Mouse (Mus musculus) myocyte (in vitro differentiated cells): ENCODE results near the gene Tbc1d32. TPM values are rescaled to one million over a fixed set of nuclear protein-coding genes. Genes with fewer than 3 reads are reported as not detected.

Experiments
- H3K27me3 ChIP-seq: one replicate; pipeline ENCODE4 v1.6.1; 2011; ENCODE audit not compliant: control insufficient read depth, insufficient read depth, insufficient read length
- H3K36me3 ChIP-seq: one replicate; pipeline ENCODE4 v1.6.1; 2011; ENCODE audit not compliant: control insufficient read depth, insufficient read depth
- H3K4me2 ChIP-seq: one replicate; pipeline ENCODE4 v1.6.1; 2011; ENCODE audit warnings: low read depth, control low read depth
- H3K4me3 ChIP-seq: one replicate; pipeline ENCODE4 v1.5.1; 2011; ENCODE audit warnings: mild to moderate bottlenecking, control low read depth, moderate library complexity
- H3K79me2 ChIP-seq: one replicate; pipeline ENCODE4 v1.6.1; 2011; ENCODE audit not compliant: control insufficient read depth, insufficient read depth
- H3ac ChIP-seq: one replicate; pipeline ENCODE4 v1.6.1; 2011; ENCODE audit not compliant: control insufficient read depth, insufficient read length
- CEBPB ChIP-seq: IDR thresholded peaks from 2 replicates; pipeline ENCODE4 v1.6.1; 2011; ENCODE audit warnings: mild to moderate bottlenecking, moderate library complexity; ENCODE audit not compliant: poor library complexity, insufficient read depth, severe bottlenecking
- E2F4 ChIP-seq: IDR thresholded peaks from one replicate; pipeline ENCODE4 v1.6.1; 2011; ENCODE audit warnings: mild to moderate bottlenecking, control low read depth, moderate library complexity; ENCODE audit not compliant: insufficient read depth
- MAX ChIP-seq: IDR thresholded peaks from one replicate; pipeline ENCODE4 v1.6.1; 2011; ENCODE audit warnings: low read depth, mild to moderate bottlenecking, control low read depth
- MYOD1 ChIP-seq, 3 experiments: IDR thresholded peaks; one replicate each; pipeline ENCODE4 v1.6.1; 2011; ENCODE audit warnings: control low read depth in 2 of 3, low read depth in 2 of 3, mild to moderate bottlenecking in 2 of 3, moderate library complexity in 1 of 3; ENCODE audit not compliant: insufficient read length in 2 of 3, control insufficient read depth in 1 of 3
- MYOG ChIP-seq, 3 experiments: IDR thresholded peaks; one replicate each; pipeline ENCODE4 v1.6.1; 2011; ENCODE audit warnings: control low read depth in 2 of 3, low read depth in 2 of 3, mild to moderate bottlenecking in 2 of 3; ENCODE audit not compliant: insufficient read length in 2 of 3, control insufficient read depth in 1 of 3, insufficient read depth in 1 of 3
- POLR2A ChIP-seq: IDR thresholded peaks from one replicate; pipeline ENCODE4 v1.6.1; 2011; ENCODE audit warnings: low read depth, mild to moderate bottlenecking, control low read depth, moderate library complexity; ENCODE audit not compliant: insufficient read length
- POLR2AphosphoS2 ChIP-seq: IDR thresholded peaks from one replicate; pipeline ENCODE4 v1.6.1; 2011; ENCODE audit warnings: low read depth, control low read depth; ENCODE audit not compliant: insufficient read length
- REST ChIP-seq: IDR thresholded peaks from one replicate; pipeline ENCODE4 v1.6.1; 2011; ENCODE audit warnings: mild to moderate bottlenecking, control low read depth, moderate library complexity; ENCODE audit not compliant: insufficient read depth, insufficient read length
- SRF ChIP-seq: IDR thresholded peaks from one replicate; pipeline ENCODE4 v1.6.1; 2011; ENCODE audit warnings: low read depth; ENCODE audit not compliant: control insufficient read depth, insufficient read length
- TCF12 ChIP-seq: IDR thresholded peaks from one replicate; pipeline ENCODE4 v1.6.1; 2011; ENCODE audit warnings: mild to moderate bottlenecking, control low read depth; ENCODE audit not compliant: poor library complexity, insufficient read depth, severe bottlenecking
- TCF3 ChIP-seq: IDR thresholded peaks from one replicate; pipeline ENCODE4 v1.6.1; 2011; ENCODE audit warnings: low read depth, control low read depth; ENCODE audit not compliant: insufficient read length
- USF1 ChIP-seq: IDR thresholded peaks from one replicate; pipeline ENCODE4 v1.6.1; 2011; ENCODE audit warnings: low read depth, mild to moderate bottlenecking, control low read depth, moderate library complexity
- polyA plus RNA-seq: library from polyadenylated mRNA; unstranded; fragments of >200 nt; fragmentation: generic; extraction: Trizol; gene quantifications from one replicate; pipeline ENCODE4 v1.2.1, GENCODE M21; 2012; ENCODE audit warnings: missing spikeins

The Tbc1d32 gene
- polyA plus RNA-seq, 1 experiment = 1.0 TPM

DNA sequence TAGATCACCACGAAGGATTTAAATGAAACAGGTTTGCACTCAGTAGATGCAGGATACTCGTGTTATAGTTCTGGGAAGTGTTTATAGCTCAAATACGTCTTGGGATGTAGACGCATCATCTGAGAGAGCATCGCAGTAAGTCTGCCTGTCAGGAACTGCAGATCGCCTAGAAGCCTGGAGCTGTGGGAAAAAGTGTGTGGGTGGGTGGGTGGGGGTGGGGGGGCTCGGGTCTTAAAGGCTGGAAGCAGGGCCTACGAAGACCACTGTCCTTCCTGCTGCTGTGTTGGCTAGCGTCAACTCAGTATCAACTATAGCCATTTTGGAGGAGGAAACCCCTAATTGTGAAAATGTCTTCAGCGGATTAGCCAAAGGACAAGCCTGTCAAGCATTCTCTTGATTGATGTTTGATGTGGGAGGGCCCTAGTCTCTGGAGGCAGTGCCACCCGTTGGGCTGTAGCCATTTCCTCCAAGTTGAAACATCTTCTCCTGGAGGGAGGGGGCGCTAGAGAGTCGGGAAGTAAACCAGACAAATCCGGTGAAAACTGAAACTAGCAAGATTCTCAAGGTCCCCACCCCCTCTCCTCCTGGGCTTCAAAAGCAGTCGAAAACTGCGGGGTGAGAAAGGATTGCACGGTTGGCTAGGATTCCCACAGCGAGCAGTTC lies 122.0 kb downstream of the Tbc1d32 start, which contains the start of gene Msl3l2:
Msl3l2 (plus strand) TSS at position 585 of the 663 bp plus-strand sequence.
- Histone ChIP-seq H3K27me3 (no peaks in the 10 kb centered on the region), H3K79me2 (no peaks in the 10 kb centered on the region), H3K4me3 (no peak within 1 kb of the TSS), H3K36me3 (no peaks in the 10 kb centered on the region), H3ac (no peak within 1 kb of the TSS), H3K4me2 (no peak within 1 kb of the TSS)
- TF ChIP-seq MYOD1 (IDR thresholded peaks at IDR 0.05; ENCODE audit: control insufficient read depth in 1 of 3, insufficient read length in 2 of 3, low read depth in 2 of 3) (no peak), CEBPB (no peak), USF1 (no peak), MAX (no peak), SRF (no peak), TCF3 (no peak)

- TF ChIP-seq CEBPB (no peak), SRF (no peak), E2F4 (no peak), REST (no peak), POLR2AphosphoS2 (no peak), POLR2A (no peak), TCF3 (no peak), TCF12 (no peak), USF1 (no peak), MYOD1 (IDR thresholded peaks at IDR 0.05; ENCODE audit: control insufficient read depth in 1 of 3, insufficient read length in 2 of 3, low read depth in 2 of 3) (no peak), MAX (no peak), MYOG (IDR thresholded peaks at IDR 0.05; ENCODE audit: control insufficient read depth in 1 of 3, insufficient read depth in 1 of 3, insufficient read length in 2 of 3, low read depth in 2 of 3) (no peak)
- no peaks in the 10 kb centered on the region for H3K36me3 ChIP-seq
- no peak overlapping the region for H3ac ChIP-seq
- H3K4me2 ChIP-seq = no peak overlapping the region
- H3K4me3 ChIP-seq = no peak overlapping the region
- H3K27me3 ChIP-seq = no peaks in the 10 kb centered on the region
- no peaks in the 10 kb centered on the region for H3K79me2 ChIP-seq
Measured at GRCm38 (mm10) chr10:56099641-56100310, 128.7 kb downstream of the Tbc1d32 start.

DNA sequence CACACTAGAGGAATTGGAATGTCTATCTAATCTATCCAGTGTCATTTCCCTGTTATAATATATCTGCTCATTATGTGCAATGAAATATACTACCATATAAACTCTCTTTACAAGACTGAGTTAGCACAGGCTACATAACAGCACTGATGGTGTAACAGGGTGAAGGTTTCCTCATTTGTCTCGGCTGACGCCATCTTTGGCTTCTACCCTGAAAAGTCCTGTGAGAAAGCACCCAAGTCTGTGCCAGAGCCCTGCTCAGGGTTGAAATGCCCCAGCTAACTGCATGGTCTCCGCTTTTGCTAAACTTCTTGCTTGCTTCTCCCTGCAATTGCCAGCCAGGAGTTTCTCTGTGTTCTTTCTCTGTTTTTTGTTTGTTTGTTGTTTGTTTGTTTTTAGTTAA lies 129.4 kb downstream of the Tbc1d32 start:
- Histone ChIP-seq H3K27me3 (no peaks in the 10 kb centered on the region), H3K4me3 (no peak overlapping the region), H3K79me2 (no peaks in the 10 kb centered on the region), H3K4me2 (no peak overlapping the region), H3K36me3 (no peaks in the 10 kb centered on the region), H3ac (no peak overlapping the region)
- TF ChIP-seq MYOD1 (IDR thresholded peaks at IDR 0.05; ENCODE audit: control insufficient read depth in 1 of 3, insufficient read length in 2 of 3, low read depth in 2 of 3) = no peak
- TF ChIP-seq POLR2AphosphoS2 = no peak
- no peak for TF ChIP-seq USF1
- TF ChIP-seq MAX = no peak
- no peak for TF ChIP-seq REST
- no peak for TF ChIP-seq SRF
- TF ChIP-seq E2F4 = no peak
- TF ChIP-seq TCF3 = no peak
- no peak for TF ChIP-seq POLR2A
- no peak for TF ChIP-seq TCF12
- TF ChIP-seq CEBPB = no peak
- no peak for TF ChIP-seq MYOG (IDR thresholded peaks at IDR 0.05; ENCODE audit: control insufficient read depth in 1 of 3, insufficient read depth in 1 of 3, insufficient read length in 2 of 3, low read depth in 2 of 3)

DNA sequence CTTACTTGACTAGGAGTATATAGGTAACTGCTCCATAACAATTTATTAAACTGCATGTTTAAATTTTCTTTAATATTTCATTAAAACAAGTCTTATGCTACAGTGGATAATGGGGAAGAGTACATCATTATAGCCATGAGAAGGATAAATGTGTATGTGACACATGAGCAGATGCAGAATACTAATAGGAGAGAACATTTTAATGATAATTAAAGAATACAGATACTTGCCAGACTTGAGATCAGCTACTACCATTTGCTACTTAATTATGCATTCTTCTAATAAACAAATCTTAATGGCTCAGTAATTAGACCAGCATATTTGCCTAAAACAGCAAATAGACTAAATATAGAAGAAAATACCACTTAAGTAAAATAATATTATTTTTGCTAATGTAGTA lies 131.7 kb downstream of the Tbc1d32 start:
- H3K36me3 ChIP-seq = no peaks in the 10 kb centered on the region
- no peak overlapping the region for H3K4me3 ChIP-seq
- H3K79me2 ChIP-seq = no peaks in the 10 kb centered on the region
- TF ChIP-seq SRF (no peak), E2F4 (no peak), TCF12 (no peak), POLR2A (no peak), MYOG (IDR thresholded peaks at IDR 0.05; ENCODE audit: control insufficient read depth in 1 of 3, insufficient read depth in 1 of 3, insufficient read length in 2 of 3, low read depth in 2 of 3) (no peak), POLR2AphosphoS2 (no peak), MAX (no peak), MYOD1 (IDR thresholded peaks at IDR 0.05; ENCODE audit: control insufficient read depth in 1 of 3, insufficient read length in 2 of 3, low read depth in 2 of 3) (no peak), USF1 (no peak), REST (no peak), CEBPB (no peak), TCF3 (no peak)
- H3K4me2 ChIP-seq = no peak overlapping the region
- no peak overlapping the region for H3ac ChIP-seq
- no peaks in the 10 kb centered on the region for H3K27me3 ChIP-seq
